Mouse (Mus musculus) stomach, postnatal 0 days (tissue): ENCODE data around the gene Lsamp.

Experiments used
- CTCF ChIP-seq: IDR thresholded peaks from 2 replicates; pipeline ENCODE4 v1.5.1; 2016; ENCODE audit warnings: antibody characterized with exemption, low read depth, mild to moderate bottlenecking, moderate library complexity
- EP300 ChIP-seq: optimal IDR thresholded peaks from 2 replicates; pipeline ENCODE3; 2016; ENCODE audit warnings: antibody characterized with exemption

DNA sequence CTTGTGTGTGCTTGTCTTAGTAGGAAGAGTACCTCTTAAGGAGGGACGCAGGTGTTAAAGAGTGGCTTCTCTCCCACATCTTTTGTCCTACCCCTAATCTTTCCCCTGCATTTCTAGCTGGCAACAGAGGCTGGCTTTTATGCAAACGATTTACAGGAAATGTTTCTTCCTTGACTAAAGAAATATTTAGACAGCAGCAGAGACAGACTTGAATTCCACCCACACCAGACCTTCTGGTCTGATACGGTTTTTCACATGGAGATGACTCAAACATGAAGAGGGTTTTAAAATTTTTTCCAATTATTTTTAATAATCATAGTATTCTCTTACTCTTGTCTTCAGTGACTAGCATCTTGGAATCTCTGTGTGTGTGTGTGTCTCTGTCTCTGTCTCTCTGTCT, 1333.8 kb downstream of the Lsamp start:
- TF ChIP-seq CTCF (no peak), EP300 (no peak)
